Mouse (Mus musculus) thymus, postnatal 14 days (tissue): ENCODE results near the gene Gm960.

Source experiments
- DNase-seq: peaks from one replicate; pipeline ENCODE4 v3.0.0; 2021

Gm960 gene

GRCm38 (mm10) chr19:4711098-4711600, 12.7 kb upstream of the Gm960 start, which contains the start of gene Sptbn2:
TSS of gene Sptbn2 (plus strand) at chr19:4711167.
- no peak for DNase-seq

DNA sequence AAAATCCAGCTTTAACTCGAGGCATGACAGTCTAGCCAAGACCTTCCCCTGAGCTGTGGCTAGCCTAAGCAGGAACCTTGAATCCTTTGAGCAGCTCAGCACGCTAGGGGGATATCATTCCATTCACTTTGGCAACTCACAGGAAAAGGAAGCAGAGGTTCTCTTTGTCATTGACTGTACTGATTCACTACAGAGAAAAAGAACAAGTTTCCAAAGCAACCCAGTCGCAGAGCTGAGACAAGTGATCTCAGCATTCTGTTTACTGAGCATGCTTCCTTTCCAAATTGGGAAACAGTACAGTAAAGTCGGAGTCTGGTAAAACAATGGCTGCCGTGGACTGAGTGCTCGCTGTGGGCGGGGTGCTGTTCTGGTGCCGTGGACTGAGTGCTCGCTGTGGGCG, 10.3 kb upstream of the Gm960 start:
- no peak for DNase-seq

GRCm38 (mm10) chr19:4701221-4701620, 2.8 kb upstream of the Gm960 start:
- DNase-seq: no peak

DNA sequence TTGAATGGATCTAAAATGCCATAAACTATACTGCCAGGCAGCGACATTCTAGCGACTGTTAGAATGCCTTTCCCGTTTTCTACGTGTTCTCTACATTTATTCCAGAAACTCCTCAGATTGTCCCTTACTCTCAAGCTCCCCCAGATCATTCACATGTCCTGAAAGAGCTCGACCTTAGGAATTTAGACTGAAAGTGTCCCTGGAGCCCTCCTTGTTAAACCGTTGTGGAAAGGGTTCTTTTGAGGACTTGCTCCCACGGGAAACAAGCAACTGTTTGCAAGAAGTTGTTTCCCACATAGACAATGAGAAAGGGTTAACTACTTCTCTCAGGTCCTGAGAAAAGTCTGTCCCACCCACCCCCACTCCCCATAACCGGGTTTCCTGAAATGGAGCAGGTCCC, 2.2 kb upstream of the Gm960 start:
- no peak for DNase-seq

DNA sequence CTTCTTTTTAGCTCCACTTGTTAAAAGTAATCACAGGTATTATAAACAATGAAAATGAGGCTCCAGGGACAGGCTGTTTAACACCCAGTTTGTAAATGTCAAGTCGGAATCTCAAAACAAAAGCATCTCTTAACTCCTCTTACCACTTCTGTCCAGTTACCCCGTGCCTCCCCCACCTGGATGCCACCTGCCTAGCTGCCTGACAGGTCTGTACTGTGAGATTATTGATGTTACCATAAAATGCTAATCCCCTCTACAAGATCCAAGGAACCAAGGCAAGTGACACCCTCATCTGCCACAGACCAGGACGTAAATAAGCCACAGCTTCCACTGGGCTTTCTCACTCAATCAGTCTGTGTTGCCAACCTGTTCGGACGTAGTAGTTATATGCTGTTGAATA, 1.4 kb upstream of the Gm960 start:
- no peak for DNase-seq

- DNase-seq: no peak
Observed at GRCm38 (mm10) chr19:4698856-4699255, 388 bp upstream of the Gm960 start.

DNA sequence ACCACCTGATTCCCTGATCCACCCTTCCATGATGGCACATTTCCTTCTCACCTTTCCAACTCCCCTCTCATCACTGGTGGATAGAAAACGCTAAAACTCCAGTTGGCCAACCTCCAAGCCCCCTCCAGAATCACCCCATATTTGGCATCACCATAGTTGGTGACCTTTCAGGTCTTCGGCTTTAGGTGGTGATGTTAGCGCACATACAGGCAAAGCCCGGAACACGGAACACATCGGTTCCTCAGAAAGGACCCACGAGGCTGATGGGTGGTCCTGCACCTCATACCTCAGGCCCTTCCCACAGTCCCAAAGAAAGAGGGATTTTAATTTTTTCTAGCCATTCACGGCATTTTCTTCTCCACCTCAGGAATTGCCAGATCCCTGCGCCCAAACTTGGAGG, 747 bp downstream of the Gm960 start:
- DNase-seq: no peak

DNA sequence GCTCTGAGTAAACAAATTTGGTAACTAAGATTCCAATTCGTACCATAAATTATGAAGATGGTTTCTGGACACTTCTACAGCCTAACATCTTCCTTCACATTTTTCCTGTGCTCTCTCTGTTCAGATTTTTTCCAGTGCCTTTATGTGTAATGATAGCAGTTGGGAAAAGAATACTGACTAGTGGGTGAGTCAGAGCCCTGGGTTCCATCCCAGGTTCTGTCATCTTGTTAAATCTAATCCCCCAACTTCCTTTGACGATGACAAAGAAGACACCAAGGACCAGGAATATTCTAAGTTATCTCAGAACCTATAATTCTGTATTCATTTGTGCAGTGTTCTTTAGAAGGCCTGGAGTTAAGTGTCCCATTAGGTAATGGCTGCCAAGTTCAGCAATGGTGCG, 1.3 kb downstream of the Gm960 start:
- no peak for DNase-seq

DNA sequence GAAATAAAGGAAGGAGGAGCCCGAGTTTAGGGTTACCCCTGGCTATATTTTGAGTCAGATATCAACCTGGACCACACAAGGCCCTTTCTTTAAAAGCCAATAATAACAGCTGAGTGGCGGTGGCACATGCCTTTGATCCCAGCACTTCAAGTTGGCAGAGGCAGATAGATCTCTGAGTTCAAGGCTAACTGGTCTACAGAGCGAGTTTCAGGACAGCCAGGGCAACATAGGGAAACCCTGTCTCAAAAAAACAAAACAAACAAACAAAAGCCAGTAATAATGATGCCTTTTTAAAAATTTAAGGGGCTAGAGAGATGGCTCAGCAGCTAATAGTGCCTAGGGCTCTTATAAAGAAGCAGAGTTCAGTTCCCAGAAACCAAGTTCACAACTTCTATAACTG, 4.1 kb downstream of the Gm960 start:
- no peak for DNase-seq

- DNase-seq: no peak
Observed at GRCm38 (mm10) chr19:4672401-4672800, 26.1 kb downstream of the Gm960 start.

- no peak for DNase-seq
Observed at GRCm38 (mm10) chr19:4670776-4671175, 27.7 kb downstream of the Gm960 start.

DNA sequence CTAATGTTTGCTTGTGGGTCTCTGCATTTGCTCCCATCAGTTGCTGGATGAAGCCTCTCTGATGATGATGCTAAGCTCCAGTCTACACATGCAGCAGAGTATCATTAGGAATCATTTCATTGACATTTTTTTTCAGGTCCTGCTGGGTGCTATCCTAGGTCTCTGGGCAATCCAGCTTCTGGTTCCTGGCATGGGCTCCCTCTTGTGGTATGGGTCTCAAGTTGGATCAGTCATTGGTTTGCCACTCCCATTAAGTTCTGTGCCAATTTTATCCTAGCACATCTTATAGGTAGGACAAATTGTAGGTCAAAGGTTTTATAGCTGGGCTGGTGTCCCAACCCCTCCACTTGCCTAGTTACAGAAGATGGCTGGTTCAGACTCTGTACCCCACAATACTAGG, 31.7 kb downstream of the Gm960 start:
- no peak for DNase-seq

- no peak for DNase-seq
Observed at GRCm38 (mm10) chr19:4658156-4658555, 40.3 kb downstream of the Gm960 start.

DNA sequence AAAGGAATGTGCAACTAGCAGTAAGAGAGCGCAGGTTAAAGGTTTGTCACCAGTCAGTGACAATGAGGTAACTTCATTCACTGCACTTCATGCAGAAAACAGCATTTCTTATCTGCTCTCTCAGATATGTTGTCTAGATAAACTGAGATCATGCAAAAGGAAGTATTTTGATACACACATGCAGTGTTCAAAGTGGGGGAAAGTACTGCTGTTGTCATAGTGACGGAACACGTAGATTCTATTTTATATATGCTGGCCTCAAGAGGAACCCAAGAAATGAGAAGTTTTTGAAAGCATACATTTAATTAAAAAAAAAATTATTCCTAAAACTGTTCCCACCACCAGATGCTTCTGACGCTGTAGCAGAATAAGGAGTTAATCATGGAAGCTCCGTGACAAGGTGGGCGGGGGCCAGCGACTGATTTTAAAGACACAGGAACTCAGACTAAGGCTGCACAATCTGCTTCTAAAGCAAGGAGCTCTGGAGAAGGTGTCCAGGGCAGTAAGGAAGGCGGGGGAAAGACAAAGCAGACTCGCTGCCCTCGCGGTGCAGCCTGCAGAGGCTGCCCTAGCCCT, 51.5 kb downstream of the Gm960 start:
- DNase-seq: no peak

GRCm38 (mm10) chr19:4644271-4644670, 54.2 kb downstream of the Gm960 start:
- no peak for DNase-seq

- no peak for DNase-seq
Observed at GRCm38 (mm10) chr19:4635986-4636385, 62.5 kb downstream of the Gm960 start.

DNA sequence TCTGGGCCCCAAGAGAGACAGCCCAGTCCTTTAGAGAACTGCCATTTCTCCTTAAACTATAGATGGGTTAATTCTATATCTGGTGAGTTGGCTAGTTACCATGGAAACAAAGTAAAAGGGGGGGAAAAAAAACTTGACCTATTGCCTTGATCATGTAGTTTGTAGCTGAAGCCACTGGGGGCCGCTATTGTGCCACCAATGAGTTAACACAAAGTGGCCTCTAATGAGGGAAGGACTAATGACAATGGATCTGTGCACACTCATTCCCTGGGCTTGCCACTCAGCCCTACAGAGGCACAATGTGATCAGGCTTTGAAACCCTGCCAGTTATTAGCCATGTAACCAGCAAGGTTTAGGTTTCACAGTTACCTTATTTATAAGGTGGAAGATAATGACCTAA, 69.6 kb downstream of the Gm960 start:
- peak; percentile 43 for DNase-seq

DNA sequence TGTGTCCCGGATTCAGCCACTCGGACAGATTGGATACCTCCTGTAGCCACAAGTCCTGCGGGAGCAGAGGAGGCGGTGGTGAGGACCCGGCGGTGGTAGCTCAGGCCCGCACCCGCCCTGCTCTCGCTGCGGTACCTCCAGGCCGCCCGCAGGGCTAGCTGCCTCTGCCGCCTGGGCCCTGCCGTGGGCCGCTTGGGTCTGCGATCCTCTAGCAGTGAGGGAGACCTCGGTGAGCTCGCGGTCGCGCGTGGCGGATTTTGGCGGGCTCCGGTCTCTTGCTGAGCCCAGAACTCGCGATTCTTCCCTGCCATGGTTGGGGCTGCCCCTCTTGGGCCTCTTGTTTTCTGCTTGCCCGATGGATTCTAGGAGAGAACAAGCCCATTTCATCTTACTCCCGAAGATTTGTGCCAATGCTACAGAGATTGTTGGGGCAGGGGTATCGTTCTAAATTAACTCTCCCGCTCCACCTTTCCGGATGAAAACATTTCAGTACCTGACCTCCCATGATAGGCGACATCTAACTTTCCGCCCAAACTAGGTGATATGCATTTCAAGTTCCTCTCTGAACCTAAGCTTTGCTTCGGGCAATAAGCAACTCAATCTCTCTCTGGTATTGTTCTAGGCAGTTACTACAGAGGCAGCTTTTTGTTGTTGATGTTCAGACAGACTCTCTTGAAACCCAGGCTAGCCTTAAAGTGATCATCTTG, 72.5 kb downstream of the Gm960 start:
- DNase-seq: no peak

- peak; percentile 93 for DNase-seq
Observed at GRCm38 (mm10) chr19:4625179-4625828, 73.2 kb downstream of the Gm960 start, which contains the start of gene Rce1. TSS of gene Rce1 (minus strand) at chr19:4625641.

GRCm38 (mm10) chr19:4624406-4625178, 73.9 kb downstream of the Gm960 start:
- no peak for DNase-seq

GRCm38 (mm10) chr19:4624006-4624405, 74.5 kb downstream of the Gm960 start:
- DNase-seq: no peak

DNA sequence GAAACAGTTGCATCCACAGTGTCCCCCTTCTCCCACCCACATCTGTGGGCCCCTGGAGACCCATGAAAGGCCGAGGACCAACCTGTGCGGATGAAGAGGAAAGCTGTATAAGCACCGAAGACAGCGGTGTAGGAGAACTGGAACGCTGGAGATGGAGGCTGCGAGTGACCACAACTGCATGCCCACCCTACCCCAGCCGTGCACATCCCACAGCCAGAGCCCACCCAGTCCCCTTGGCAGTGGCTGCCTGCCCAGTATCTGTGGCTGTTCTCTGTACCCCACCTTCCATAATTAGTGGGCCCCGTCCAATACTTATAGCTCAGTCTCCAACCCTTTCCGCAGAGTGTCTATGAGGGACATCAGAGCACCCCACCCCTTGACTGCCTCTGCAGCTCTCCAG, 75.0 kb downstream of the Gm960 start:
- no peak for DNase-seq

DNA sequence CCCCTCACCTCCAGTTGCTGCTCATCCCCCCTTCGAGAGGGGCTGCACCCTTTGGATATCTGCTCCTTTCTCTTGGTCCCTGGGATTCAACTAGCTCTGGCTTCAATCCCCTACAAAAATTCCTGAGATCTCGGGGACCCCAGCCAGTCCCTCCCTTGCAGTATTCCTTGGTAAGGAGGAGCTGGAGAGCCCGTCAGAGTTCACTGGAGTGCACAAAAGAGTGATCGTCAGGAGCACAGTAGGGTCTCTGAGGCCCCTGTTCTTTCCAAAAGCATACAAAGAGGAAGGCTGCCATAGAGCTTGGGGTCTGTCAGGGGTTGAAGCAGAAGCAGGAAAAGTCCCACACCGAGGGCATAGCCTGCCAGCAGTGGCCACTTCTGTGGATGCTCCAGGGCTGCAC, 75.7 kb downstream of the Gm960 start:
- no peak for DNase-seq
